Mouse (Mus musculus) ES-Bruce4 (cell line): ENCODE results near the gene Prrx2.

Experiments
- CTCF ChIP-seq: IDR thresholded peaks from one replicate; pipeline ENCODE4 v1.8.1; 2011; ENCODE audit warnings: low read depth, low read length
- EP300 ChIP-seq: IDR thresholded peaks from 2 replicates; pipeline ENCODE4 v1.6.1; 2011; ENCODE audit warnings: low read depth, low read length; ENCODE audit not compliant: insufficient read depth
- POLR2A ChIP-seq: IDR thresholded peaks from one replicate; pipeline ENCODE4 v1.8.1; 2011; ENCODE audit warnings: low read length; ENCODE audit not compliant: insufficient read depth

GRCm38 (mm10) chr2:30799456-30799855, 35.3 kb upstream of the Prrx2 start:
- no peak for TF ChIP-seq POLR2A
- TF ChIP-seq CTCF: no peak
- TF ChIP-seq EP300: no peak
